Mouse (Mus musculus): ENCODE data around the gene Gm10600. TPM values are rescaled to one million over a fixed set of nuclear protein-coding genes. Genes with fewer than 3 reads are reported as not detected.

The Gm10600 gene
- polyA plus RNA-seq (2015; fragmentation: Nextera tagmentation; extraction: Ambion mirVana) = not detected in 2 replicates

DNA sequence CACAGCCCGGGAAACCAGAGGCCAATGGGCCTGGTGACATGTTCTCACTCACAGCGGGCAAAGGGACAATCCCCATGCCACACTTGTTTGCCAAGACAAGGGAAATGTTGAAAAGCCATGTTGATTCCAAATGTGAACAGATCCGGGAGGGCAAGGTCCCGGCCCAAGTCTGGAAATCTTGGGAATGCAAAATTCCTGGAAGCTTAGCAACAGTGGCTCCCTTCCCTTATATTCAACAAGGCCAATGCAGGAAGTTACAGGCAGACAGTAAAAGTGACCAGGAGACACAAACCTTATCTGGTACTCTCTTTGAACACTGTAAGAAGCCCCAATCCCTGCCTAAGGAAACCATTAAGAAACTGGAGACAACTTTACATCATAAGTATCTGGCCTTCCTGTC, at the start of gene Gm10600:
TSS of gene Gm10600 (plus strand) at position 301 of the 400 bp plus-strand sequence.

DNA sequence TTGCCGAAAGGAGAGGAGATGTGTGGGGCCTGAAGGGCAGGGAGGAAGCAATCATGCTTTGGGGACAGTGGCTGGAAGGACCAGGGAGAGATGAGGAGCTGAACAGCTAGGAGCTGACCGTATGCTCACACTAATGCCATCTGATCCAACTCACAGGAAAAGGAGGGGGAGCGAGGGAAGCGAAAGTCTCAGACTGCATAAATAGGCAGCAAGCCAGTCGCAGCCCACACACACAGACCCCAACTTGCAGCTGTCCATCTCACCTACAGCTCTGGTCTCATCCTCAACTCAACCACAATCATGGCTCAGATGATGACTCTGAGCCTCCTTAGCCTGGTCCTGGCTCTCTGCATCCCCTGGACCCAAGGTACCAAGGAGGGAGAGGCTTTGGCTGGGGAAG, 15.0 kb downstream of the Gm10600 start, which contains the start of gene Ccl21b:
TSS of gene Ccl21b (plus strand) at position 301 of the 400 bp plus-strand sequence.

Other genes starting within 250 kb of the Gm10600 start
- not detected in 2 replicates for gene Gm21093, start 205.9 kb upstream of the Gm10600 start, polyA plus RNA-seq (2015; fragmentation: Nextera tagmentation; extraction: Ambion mirVana)
- gene Gm3893, start 149.4 kb upstream of the Gm10600 start, polyA plus RNA-seq (2015; fragmentation: Nextera tagmentation; extraction: Ambion mirVana) = not detected in 2 replicates
- 1.4 TPM in 1 of 2 replicates, not detected in the other for gene Gm13304, start 125.8 kb upstream of the Gm10600 start, polyA plus RNA-seq (2015; fragmentation: Nextera tagmentation; extraction: Ambion mirVana)
- gene Gm13306, start 87.2 kb upstream of the Gm10600 start, polyA plus RNA-seq (2015; fragmentation: Nextera tagmentation; extraction: Ambion mirVana) = not detected in 2 replicates
- gene Gm13305, start 72.0 kb upstream of the Gm10600 start, polyA plus RNA-seq (2015; fragmentation: Nextera tagmentation; extraction: Ambion mirVana) = not detected in 2 replicates
- not detected in 2 replicates for gene Ccl21b, start 15.1 kb downstream of the Gm10600 start, polyA plus RNA-seq (2015; fragmentation: Nextera tagmentation; extraction: Ambion mirVana)
- gene Gm21953, start 53.6 kb downstream of the Gm10600 start, polyA plus RNA-seq (2015; fragmentation: Nextera tagmentation; extraction: Ambion mirVana) = not detected in 2 replicates
- 0.04 TPM in 1 of 2 replicates, not detected in the other for gene Fam205a3, start 77.7 kb downstream of the Gm10600 start, polyA plus RNA-seq (2015; fragmentation: Nextera tagmentation; extraction: Ambion mirVana)
- gene Gm21586, start 198.7 kb downstream of the Gm10600 start, polyA plus RNA-seq (2015; fragmentation: Nextera tagmentation; extraction: Ambion mirVana) = not detected in 2 replicates
- gene Gm2163, start 226.1 kb downstream of the Gm10600 start, polyA plus RNA-seq (2015; fragmentation: Nextera tagmentation; extraction: Ambion mirVana) = not detected in 2 replicates